Mouse (Mus musculus) testis, adult 2 months (tissue): Measurements from ENCODE around the gene Ube2o.

Experiments
- CTCF ChIP-seq: fragments of 200-500 bp; IDR thresholded peaks from 2 replicates; pipeline ENCODE4 v1.5.1; 2012; ENCODE audit warnings: low read depth, mild to moderate bottlenecking, inconsistent platforms, low read length, moderate library complexity; ENCODE audit not compliant: control insufficient read depth, insufficient read depth, insufficient replicate concordance
- POLR2A ChIP-seq: fragments of 200-500 bp; IDR thresholded peaks from 2 replicates; pipeline ENCODE4 v1.6.1; 2012; ENCODE audit warnings: low read depth, mild to moderate bottlenecking, inconsistent platforms, low read length, moderate library complexity; ENCODE audit not compliant: control insufficient read depth

GRCm38 (mm10) chr11:116511301-116511868 lies 69.9 kb downstream of the Ube2o start:
- TF ChIP-seq CTCF (no peak), POLR2A (no peak)
